Mouse (Mus musculus): ENCODE data around the gene Gm10057.
"Not testable (repeated sequence)": the region's sequence is repeated elsewhere in the genome, so short reads cannot be mapped to it uniquely, and the experiment has no call there.

DNA sequence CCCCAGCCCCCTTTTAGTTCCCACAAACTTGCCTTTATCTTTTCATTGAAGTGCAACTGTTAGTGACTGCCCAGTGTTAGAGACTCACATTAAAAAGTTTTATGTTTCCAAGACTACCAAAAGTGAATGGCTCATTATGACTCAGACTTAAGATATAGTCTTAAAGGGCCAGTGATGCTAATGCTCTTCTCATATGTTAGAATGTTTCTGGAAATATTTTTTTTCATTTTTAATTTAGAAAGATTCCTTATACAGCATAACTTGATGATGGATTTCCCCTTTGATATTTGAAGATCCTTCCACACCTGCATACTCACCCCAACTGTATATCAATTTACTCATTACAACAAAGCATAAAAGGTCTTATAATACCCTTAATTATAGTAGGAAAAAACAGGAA is at the start of gene Gm10057:
- not testable (repeated sequence) for TF ChIP-seq POLR2A (IDR thresholded peaks at IDR 0.05; ENCODE audit: insufficient read length, low read depth); E2F4 (IDR thresholded peaks at IDR 0.05; ENCODE audit: insufficient read depth); MYOG (IDR thresholded peaks at IDR 0.05; ENCODE audit: control insufficient read depth in 1 of 3, insufficient read depth in 1 of 3, insufficient read length in 2 of 3, low read depth in 2 of 3); TCF12 (IDR thresholded peaks at IDR 0.05; ENCODE audit: insufficient read depth, poor library complexity, severe bottlenecking); MAX (IDR thresholded peaks at IDR 0.05; ENCODE audit: low read depth); USF1 (IDR thresholded peaks at IDR 0.05; ENCODE audit: low read depth); MYOD1 (IDR thresholded peaks at IDR 0.05; ENCODE audit: control insufficient read depth in 1 of 3, insufficient read length in 2 of 3, low read depth in 2 of 3); TCF3 (IDR thresholded peaks at IDR 0.05; ENCODE audit: insufficient read length, low read depth); POLR2AphosphoS2 (IDR thresholded peaks at IDR 0.05; ENCODE audit: insufficient read length, low read depth); REST (IDR thresholded peaks at IDR 0.05; ENCODE audit: insufficient read depth, insufficient read length); CEBPB (IDR thresholded peaks at IDR 0.05; ENCODE audit: insufficient read depth, poor library complexity, severe bottlenecking); SRF (IDR thresholded peaks at IDR 0.05; ENCODE audit: control insufficient read depth, insufficient read length, low read depth)

Measured in myocyte (in vitro differentiated cells).